ENCODE assay signal across 26 mouse cellular contexts in the genomic region with DNA sequence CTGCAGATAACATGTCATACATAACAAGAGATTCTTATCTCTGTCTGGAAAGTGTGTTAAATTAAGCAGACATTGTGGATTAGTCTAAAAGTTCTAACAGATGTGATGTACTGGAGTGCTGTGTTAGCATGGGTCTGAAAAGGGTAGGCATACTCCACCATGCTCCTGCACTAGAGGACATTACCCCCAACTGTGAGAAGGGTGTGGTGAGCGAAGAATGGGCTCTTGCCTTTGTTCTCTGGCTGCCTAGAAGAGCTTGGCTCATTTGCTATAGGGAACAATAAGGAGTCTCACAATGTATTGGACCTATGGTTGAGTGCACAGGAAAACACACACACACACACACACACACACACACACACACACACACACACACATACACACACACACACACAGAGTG. TPM values are rescaled to one million over a fixed set of nuclear protein-coding genes. Genes with fewer than 3 reads are reported as not detected.
DNase-seq lines count a peak whose midpoint lies in the region; ATAC-seq lines count a peak whose summit lies in the region.
"Had no signal": no experiment of that assay in that cellular context is flagged by ENCODE, and none has a peak within 500 bp of the region (broad histone marks: within the 10 kb centered on the region; RNA-seq: fewer than 3 reads in every experiment).

No protein-coding gene starts in this region.

- no peaks in the 10 kb centered on the region for H3K9me3 ChIP-seq in embryonic facial prominence, embryonic 14.5 days (ENCODE audit: control insufficient read depth, low read length)
- H3K9me3 ChIP-seq in embryonic facial prominence, embryonic 10.5 days, result no peaks in the 10 kb centered on the region
- H3K9me3 ChIP-seq in limb, embryonic 10.5 days (replicated peaks), result no peaks in the 10 kb centered on the region
- H3K9me3 ChIP-seq: embryonic facial prominence, embryonic 13.5 days; forebrain, embryonic 13.5 days; forebrain, embryonic 15.5 days; G1E had no signal

- H3K4me2 ChIP-seq in embryonic facial prominence, embryonic 14.5 days (ENCODE audit: low read depth, low read length), result no peak overlapping the region
- H3K4me2 ChIP-seq: embryonic facial prominence, embryonic 13.5 days; forebrain, embryonic 13.5 days; forebrain, embryonic 15.5 days had no signal

- WGBS in embryonic facial prominence, embryonic 14.5 days, result 67% methylated on average over 1 of the region's 1 CpGs
- 59% methylated on average over 1 of the region's 1 CpGs for WGBS in embryonic facial prominence, embryonic 10.5 days
- 79% methylated on average over 1 of the region's 1 CpGs for WGBS in limb, embryonic 10.5 days

- ATAC-seq in embryonic facial prominence, embryonic 14.5 days (ENCODE audit: low read depth), result 0 out of 2 replicates have a peak, but pooled peaks have one; percentile 37
- ATAC-seq: activated CD4-positive, CD25-positive, alpha-beta regulatory T cell, adult 4 months; CD4-positive, CD25-positive, alpha-beta regulatory T cell, adult 4 months; forebrain, embryonic 13.5 days; forebrain, embryonic 15.5 days; forebrain, postnatal 0 days; Patski had no signal

- no peaks in the 10 kb centered on the region for H3K4me1 ChIP-seq in embryonic facial prominence, embryonic 14.5 days (ENCODE audit: control insufficient read depth, insufficient read depth, low read length)
- H3K4me1 ChIP-seq in embryonic facial prominence, embryonic 10.5 days, result peaks cover 10% of the 10 kb centered on the region
- no peaks in the 10 kb centered on the region for H3K4me1 ChIP-seq in limb, embryonic 10.5 days

- no peak overlapping the region for H3K9ac ChIP-seq in embryonic facial prominence, embryonic 14.5 days (ENCODE audit: low read depth, low read length)
- H3K9ac ChIP-seq: embryonic facial prominence, embryonic 13.5 days; forebrain, embryonic 13.5 days; forebrain, embryonic 15.5 days; forebrain, postnatal 0 days had no signal

- DNase-seq in embryonic facial prominence, embryonic 14.5 days (ENCODE audit: low spot score), result no peak
- DNase-seq in embryonic facial prominence, embryonic 10.5 days (ENCODE audit: low spot score), result no peak
- DNase-seq in ES-CJ7 (ENCODE audit: low read depth, low spot score), result peak; percentile 85
- peak; percentile 85 for DNase-seq in R1 (ENCODE audit: low read depth, low spot score)
- peak; percentile 61 for DNase-seq in retina, embryonic 14.5 days (ENCODE audit: low spot score)
- no peak for DNase-seq in limb, embryonic 10.5 days (ENCODE audit: low spot score)
- DNase-seq in thymus, postnatal 0 days (ENCODE audit: low spot score), result no peak
- no peak for DNase-seq in cerebellum, postnatal 25 days
- DNase-seq: adrenal gland, adult 2 months; adrenal gland, postnatal 10 days; adrenal gland, postnatal 25 days; B cell, adult 2 months; cerebellum, adult 11 months; cerebellum, adult 18-20 months; cerebellum, adult 8-10 months; cerebellum, adult 9-11 months; cerebellum, postnatal 14 days; forebrain, postnatal 0 days had no signal

- no peak overlapping the region for H3K4me3 ChIP-seq in embryonic facial prominence, embryonic 14.5 days (ENCODE audit: low read depth, low read length)
- no peak overlapping the region for H3K4me3 ChIP-seq in embryonic facial prominence, embryonic 10.5 days
- no peak overlapping the region for H3K4me3 ChIP-seq in limb, embryonic 10.5 days
- H3K4me3 ChIP-seq: embryonic facial prominence, embryonic 13.5 days; forebrain, embryonic 13.5 days; forebrain, embryonic 15.5 days had no signal

- H3K27ac ChIP-seq in embryonic facial prominence, embryonic 14.5 days (replicated peaks; ENCODE audit: low read depth, low read length), result no peak overlapping the region
- no peak overlapping the region for H3K27ac ChIP-seq in embryonic facial prominence, embryonic 10.5 days (replicated peaks)
- H3K27ac ChIP-seq in limb, embryonic 10.5 days, result no peak overlapping the region
- H3K27ac ChIP-seq: embryonic facial prominence, embryonic 13.5 days; forebrain, embryonic 13.5 days; forebrain, embryonic 15.5 days had no signal

- H3K36me3 ChIP-seq in embryonic facial prominence, embryonic 14.5 days (ENCODE audit: control insufficient read depth, insufficient read depth, low read length), result no peaks in the 10 kb centered on the region
- no peaks in the 10 kb centered on the region for H3K36me3 ChIP-seq in embryonic facial prominence, embryonic 10.5 days (replicated peaks)
- H3K36me3 ChIP-seq in limb, embryonic 10.5 days, result no peaks in the 10 kb centered on the region
- H3K36me3 ChIP-seq: embryonic facial prominence, embryonic 13.5 days; forebrain, embryonic 15.5 days; G1E had no signal

- no peaks in the 10 kb centered on the region for H3K27me3 ChIP-seq in embryonic facial prominence, embryonic 14.5 days (replicated peaks; ENCODE audit: control insufficient read depth, insufficient read depth, low read length)
- no peaks in the 10 kb centered on the region; the same call in 1 of the 2 replicates for H3K27me3 ChIP-seq in embryonic facial prominence, embryonic 10.5 days (replicated peaks; ENCODE audit: low read depth, poor library complexity, severe bottlenecking)
- H3K27me3 ChIP-seq in limb, embryonic 10.5 days (ENCODE audit: low read depth, poor library complexity, severe bottlenecking), result no peaks in the 10 kb centered on the region
- H3K27me3 ChIP-seq: CH12.LX; embryonic facial prominence, embryonic 13.5 days; forebrain, embryonic 13.5 days; forebrain, embryonic 15.5 days had no signal

RNA-seq across cellular contexts. Expression of gene Dars, which starts 42.3 kb away (rescaled TPM):
- polyA plus RNA-seq in embryonic facial prominence, embryonic 14.5 days (2014; fragmentation: Nextera tagmentation; extraction: Ambion mirVana), result 97.8 and 104 TPM in 2 replicates
- 168 and 182 TPM in 2 replicates for polyA plus RNA-seq in embryonic facial prominence, embryonic 10.5 days (2016; fragmentation: Nextera tagmentation; extraction: Ambion mirVana)
- polyA plus RNA-seq in limb, embryonic 10.5 days (2016; fragmentation: Nextera tagmentation; extraction: Ambion mirVana), result 148 and 175 TPM in 2 replicates
- 220 and 243 TPM in 2 replicates for polyA plus RNA-seq in thymus, postnatal 0 days (2015; fragmentation: Nextera tagmentation; extraction: Ambion mirVana)

Comparison
In these comparisons a context has a peak if more than half of its experiments do, and no peak if none do; other contexts are left out.
1. DNase-seq: peak in ES-CJ7 (single experiment), R1 (single experiment) and retina, embryonic 14.5 days (single experiment); none in embryonic facial prominence, embryonic 14.5 days (single experiment), embryonic facial prominence, embryonic 10.5 days (single experiment), limb, embryonic 10.5 days (single experiment), thymus, postnatal 0 days (single experiment) and cerebellum, postnatal 25 days (0 of 2).